Comparison of ENCODE assay signal across 25 mouse cellular contexts in genomic region chr7:109657884-109658283, GRCm38 (mm10). TPM values are rescaled to one million over a fixed set of nuclear protein-coding genes. Genes with fewer than 3 reads are reported as not detected.
DNase-seq lines count a peak whose midpoint lies in the region; ATAC-seq and TF ChIP-seq lines count a peak whose summit lies in the region.
"Had no signal": no experiment of that assay in that cellular context is flagged by ENCODE, and none has a peak within 500 bp of the region (broad histone marks: within the 10 kb centered on the region; RNA-seq: fewer than 3 reads in every experiment).

No protein-coding gene starts in this region.

- H3K4me2 ChIP-seq in lung, embryonic 16.5 days (ENCODE audit: low read depth, low read length) = no peak overlapping the region
- H3K4me2 ChIP-seq: embryonic facial prominence, embryonic 12.5 days; embryonic facial prominence, embryonic 15.5 days; heart, embryonic 13.5 days; hindbrain, embryonic 14.5 days had no signal

- no peaks in the 10 kb centered on the region for H3K36me3 ChIP-seq in liver, adult 2 months (ENCODE audit: control insufficient read depth, insufficient read depth, low read length)
- no peaks in the 10 kb centered on the region; the same call in 1 of the 2 replicates for H3K36me3 ChIP-seq in lung, embryonic 16.5 days (ENCODE audit: control insufficient read depth, insufficient read depth, low read length)
- H3K36me3 ChIP-seq: embryonic facial prominence, embryonic 12.5 days; embryonic facial prominence, embryonic 15.5 days had no signal

- no peak for TF ChIP-seq POLR2A in liver, adult 2 months (IDR thresholded peaks at IDR 0.05; ENCODE audit: extremely low read depth, insufficient read depth, low read length)

- no peaks in the 10 kb centered on the region for H3K27me3 ChIP-seq in liver, adult 2 months (ENCODE audit: control insufficient read depth, insufficient read depth, low read length)
- H3K27me3 ChIP-seq in lung, embryonic 16.5 days (ENCODE audit: control insufficient read depth, insufficient read depth, low read depth, low read length) = no peaks in the 10 kb centered on the region
- H3K27me3 ChIP-seq: embryonic facial prominence, embryonic 12.5 days; embryonic facial prominence, embryonic 15.5 days; heart, embryonic 13.5 days had no signal

- H3K4me3 ChIP-seq in liver, adult 2 months (ENCODE audit: insufficient read depth, low read depth, low read length) = no peak overlapping the region
- H3K4me3 ChIP-seq in lung, embryonic 16.5 days (ENCODE audit: low read length) = no peak overlapping the region
- H3K4me3 ChIP-seq: embryonic facial prominence, embryonic 12.5 days; embryonic facial prominence, embryonic 15.5 days; gastrocnemius, adult 2 months; heart, embryonic 13.5 days had no signal

- H3K9me3 ChIP-seq in lung, embryonic 16.5 days (ENCODE audit: control insufficient read depth, low read length) = no peaks in the 10 kb centered on the region
- H3K9me3 ChIP-seq: embryonic facial prominence, embryonic 12.5 days; embryonic facial prominence, embryonic 15.5 days; heart, embryonic 13.5 days had no signal

- peaks cover 5% of the 10 kb centered on the region for H3K4me1 ChIP-seq in liver, adult 2 months (ENCODE audit: control insufficient read depth, insufficient read depth, low read length)
- H3K4me1 ChIP-seq in lung, embryonic 16.5 days (replicated peaks; ENCODE audit: control insufficient read depth, insufficient read depth, low read length) = peaks cover 8% of the 10 kb centered on the region; the same call in 1 of the 2 replicates
- H3K4me1 ChIP-seq: embryonic facial prominence, embryonic 15.5 days had no signal

- DNase-seq in embryo, embryonic 10.5 days (ENCODE audit: low spot score) = peak; percentile 14
- DNase-seq in embryo, embryonic 10 days (ENCODE audit: low spot score) = no peak
- DNase-seq in liver, adult 2 months (ENCODE audit: extremely low read depth, low read depth, low spot score) = peak; percentile 38
- no peak for DNase-seq in liver
- DNase-seq in lung, postnatal 4 days = no peak
- DNase-seq: adrenal gland, adult 8-10 months; adrenal gland, postnatal 25 days; cerebellum, adult 11-12 months; cerebellum, adult 8-10 months; cerebellum, postnatal 10 days; cerebellum, postnatal 36 days; forebrain, postnatal 0 days; gastrocnemius, adult 2 months; gastrocnemius, postnatal 14 days; heart, adult 18-20 months; heart, postnatal 14 days; heart, postnatal 4 days had no signal

- TF ChIP-seq CTCF in liver, adult 2 months (IDR thresholded peaks at IDR 0.05; ENCODE audit: low read depth, low read length) = no peak

- no peak overlapping the region for H3K9ac ChIP-seq in liver, adult 2 months (ENCODE audit: low read depth, low read length)
- no peak overlapping the region for H3K9ac ChIP-seq in lung, embryonic 16.5 days (ENCODE audit: low read length)
- H3K9ac ChIP-seq: embryonic facial prominence, embryonic 12.5 days; embryonic facial prominence, embryonic 15.5 days; forebrain, postnatal 0 days; heart, embryonic 13.5 days; hindbrain, embryonic 14.5 days had no signal

- H3K79me2 ChIP-seq in liver, adult 2 months (ENCODE audit: control insufficient read depth, insufficient read depth, low read length) = no peaks in the 10 kb centered on the region

- no peak overlapping the region for H3K27ac ChIP-seq in liver, adult 2 months (replicated peaks; ENCODE audit: insufficient read depth, low read depth, low read length)
- H3K27ac ChIP-seq in lung, embryonic 16.5 days (ENCODE audit: low read length) = no peak overlapping the region
- H3K27ac ChIP-seq: embryonic facial prominence, embryonic 12.5 days; embryonic facial prominence, embryonic 15.5 days; gastrocnemius, adult 2 months; heart, embryonic 13.5 days; hindbrain, embryonic 14.5 days; hindbrain, postnatal 0 days had no signal

- 0 out of 2 replicates have a peak, but pooled peaks have one; percentile 7 for ATAC-seq in lung, embryonic 16.5 days (ENCODE audit: low read depth)
- ATAC-seq: activated CD4-positive, CD25-positive, alpha-beta regulatory T cell, adult 4 months; forebrain, embryonic 14.5 days; forebrain, postnatal 0 days; hindbrain, postnatal 0 days had no signal

- WGBS in liver, adult 2 months = 9% methylated on average over 6 of the region's 6 CpGs
- 27% methylated on average over 6 of the region's 6 CpGs for WGBS in lung, embryonic 16.5 days

RNA-seq across cellular contexts. Expression of gene St5, which starts 45.5 kb away (rescaled TPM):
- total RNA-seq in liver, adult 2 months (2014; rRNA removed) = 8.3 and 22.6 TPM in 2 replicates
- 36.4 and 44.1 TPM in 2 replicates for polyA plus RNA-seq in liver, adult 2 months (2012; rRNA removed)
- 72.2 and 77.5 TPM in 2 replicates for polyA plus RNA-seq in lung, embryonic 16.5 days (2015; fragmentation: Nextera tagmentation; extraction: Ambion mirVana)

RNA-seq across cellular contexts. Expression of gene Akip1, which starts 45.6 kb away (rescaled TPM):
- 17.2 and 20.2 TPM in 2 replicates for total RNA-seq in liver, adult 2 months (2014; rRNA removed)
- 14.0 and 15.9 TPM in 2 replicates for polyA plus RNA-seq in liver, adult 2 months (2012; rRNA removed)
- 44.0 and 45.7 TPM in 2 replicates for polyA plus RNA-seq in lung, embryonic 16.5 days (2015; fragmentation: Nextera tagmentation; extraction: Ambion mirVana)

Comparison
In these comparisons a context has a peak if more than half of its experiments do, and no peak if none do; other contexts are left out.
1. DNase-seq: peak in embryo, embryonic 10.5 days (single experiment) and liver, adult 2 months (single experiment); none in embryo, embryonic 10 days (single experiment), liver (single experiment) and lung, postnatal 4 days (0 of 2).